Mouse (Mus musculus) hindbrain, embryonic 13.5 days (tissue): ENCODE results near the gene Kalrn. TPM values are rescaled to one million over a fixed set of nuclear protein-coding genes. Genes with fewer than 3 reads are reported as not detected.
"Not testable (repeated sequence)": the region's sequence is repeated elsewhere in the genome, so short reads cannot be mapped to it uniquely, and the experiment has no call there.

Experiments
- ATAC-seq: fragments of 200-750 bp; cut with Nextera tagmentation; 2 replicates; pipeline ENCODE4 v1.8.0; 2017; ENCODE audit warnings: moderate TSS enrichment; ENCODE audit not compliant: low FRiP score
- H3K27ac ChIP-seq: fragments of 300-500 bp; sonication (generic); 2 replicates; pipeline ENCODE4 v1.5.1; 2015; ENCODE audit warnings: inconsistent platforms, mild to moderate bottlenecking, moderate library complexity
- H3K27me3 ChIP-seq: fragments of 300-500 bp; sonication (generic); 2 replicates; pipeline ENCODE4 v1.6.1; 2015; ENCODE audit warnings: mild to moderate bottlenecking, inconsistent platforms
- H3K36me3 ChIP-seq: fragments of 300-500 bp; sonication (generic); 2 replicates; pipeline ENCODE4 v1.6.1; 2015; ENCODE audit warnings: mild to moderate bottlenecking, inconsistent platforms
- H3K4me1 ChIP-seq: fragments of 300-500 bp; sonication (generic); replicated peaks from 2 replicates; pipeline ENCODE4 v1.6.1; 2015; ENCODE audit warnings: inconsistent platforms
- H3K4me2 ChIP-seq: fragments of 300-500 bp; sonication (generic); 2 replicates; pipeline ENCODE4 v1.6.1; 2015; ENCODE audit warnings: inconsistent platforms, mild to moderate bottlenecking, moderate library complexity
- H3K4me3 ChIP-seq: fragments of 300-500 bp; sonication (generic); 2 replicates; pipeline ENCODE4 v1.5.1; 2015; ENCODE audit warnings: mild to moderate bottlenecking, inconsistent platforms
- H3K9ac ChIP-seq: fragments of 300-500 bp; sonication (generic); 2 replicates; pipeline ENCODE4 v1.6.1; 2015; ENCODE audit warnings: mild to moderate bottlenecking, inconsistent platforms
- H3K9me3 ChIP-seq: fragments of 300-500 bp; sonication (generic); 2 replicates; pipeline ENCODE4 v1.6.1; 2016; ENCODE audit warnings: inconsistent platforms
- WGBS: fragments of 180-500 bp; shearing (Covaris S2); methylation state at CpG from one replicate; pipeline ENCODE4 v1.1.7; 2015; 5-methylcytosine and 5-hydroxymethylcytosine counted together
- polyA plus RNA-seq: library from polyadenylated mRNA; unstranded; fragments of >200 nt; fragmentation: Nextera tagmentation; extraction: Ambion mirVana; gene quantifications from 2 replicates; pipeline ENCODE4 v1.2.1, GENCODE M21; 2015

Gene Kalrn
- polyA plus RNA-seq, 1 experiment from 2014 or later = 31.5 TPM

GRCm38 (mm10) chr16:34311577-34311976 lies 261.8 kb downstream of the Kalrn start:
- ATAC-seq = no peak
- Histone ChIP-seq H3K27ac (no peak overlapping the region), H3K9me3 (no peaks in the 10 kb centered on the region), H3K27me3 (peaks cover 7% of the 10 kb centered on the region; the same call in 1 of the 2 replicates), H3K4me1 (peaks cover 18% of the 10 kb centered on the region), H3K9ac (no peak overlapping the region), H3K4me3 (no peak overlapping the region), H3K4me2 (no peak overlapping the region), H3K36me3 (peaks cover 40% of the 10 kb centered on the region)
- 67% methylated on average over 1 of the region's 1 CpGs for WGBS

- no peak for ATAC-seq
- no peaks in the 10 kb centered on the region for H3K9me3 ChIP-seq
- WGBS = 93% methylated on average over 8 of the region's 8 CpGs
- H3K4me2 ChIP-seq = no peak overlapping the region
- no peak overlapping the region for H3K9ac ChIP-seq
- H3K4me1 ChIP-seq = peaks cover 23% of the 10 kb centered on the region
- peaks cover 51% of the 10 kb centered on the region for H3K36me3 ChIP-seq
- H3K27me3 ChIP-seq = peaks cover 7% of the 10 kb centered on the region; the same call in 1 of the 2 replicates
- no peak overlapping the region for H3K27ac ChIP-seq
- H3K4me3 ChIP-seq = no peak overlapping the region
These were observed 263.0 kb downstream of the Kalrn start for GRCm38 (mm10) chr16:34310363-34310762.

- Histone ChIP-seq H3K27ac (no peak overlapping the region), H3K9ac (no peak overlapping the region), H3K9me3 (no peaks in the 10 kb centered on the region), H3K36me3 (peaks cover 57% of the 10 kb centered on the region), H3K4me2 (no peak overlapping the region), H3K27me3 (peaks cover 3% of the 10 kb centered on the region; the same call in 1 of the 2 replicates), H3K4me3 (no peak overlapping the region), H3K4me1 (peaks cover 23% of the 10 kb centered on the region)
- no peak for ATAC-seq
- WGBS = 91% methylated on average over 1 of the region's 1 CpGs
These were observed 265.0 kb downstream of the Kalrn start for GRCm38 (mm10) chr16:34308324-34308723.

- Histone ChIP-seq H3K9me3 (no peaks in the 10 kb centered on the region), H3K4me2 (no peak overlapping the region), H3K27ac (no peak overlapping the region), H3K4me3 (no peak overlapping the region), H3K4me1 (peaks cover 23% of the 10 kb centered on the region), H3K36me3 (peaks cover 57% of the 10 kb centered on the region), H3K9ac (no peak overlapping the region; the same call in 1 of the 2 replicates), H3K27me3 (no peaks in the 10 kb centered on the region)
- 75% methylated on average over 9 of the region's 9 CpGs for WGBS
- no peak for ATAC-seq
These were observed 265.9 kb downstream of the Kalrn start for GRCm38 (mm10) chr16:34307458-34307857.

- Histone ChIP-seq H3K4me3 (no peak overlapping the region), H3K36me3 (peaks cover 57% of the 10 kb centered on the region), H3K4me2 (no peak overlapping the region), H3K9me3 (no peaks in the 10 kb centered on the region), H3K27me3 (no peaks in the 10 kb centered on the region), H3K9ac (no peak overlapping the region), H3K4me1 (peaks cover 15% of the 10 kb centered on the region), H3K27ac (no peak overlapping the region)
- no peak for ATAC-seq
- 44% methylated on average over 4 of the region's 4 CpGs for WGBS
These were observed 267.7 kb downstream of the Kalrn start for GRCm38 (mm10) chr16:34305586-34305985.

- not testable (repeated sequence) for H3K27me3 ChIP-seq, ATAC-seq, H3K4me3 ChIP-seq, H3K4me2 ChIP-seq, H3K9ac ChIP-seq, H3K9me3 ChIP-seq, H3K27ac ChIP-seq
- Histone ChIP-seq H3K36me3 (peaks cover 39% of the 10 kb centered on the region), H3K4me1 (peaks cover 15% of the 10 kb centered on the region)
- WGBS = 81% methylated on average over 4 of the region's 4 CpGs
These were observed 269.5 kb downstream of the Kalrn start for GRCm38 (mm10) chr16:34303818-34304217.

- H3K27me3 ChIP-seq = no peaks in the 10 kb centered on the region
- no peak overlapping the region for H3K4me2 ChIP-seq
- no peaks in the 10 kb centered on the region for H3K9me3 ChIP-seq
- H3K4me3 ChIP-seq = no peak overlapping the region
- no peak for ATAC-seq
- no peak overlapping the region for H3K9ac ChIP-seq
- no peak overlapping the region for H3K27ac ChIP-seq
- peaks cover 30% of the 10 kb centered on the region for H3K36me3 ChIP-seq
- H3K4me1 ChIP-seq = peaks cover 12% of the 10 kb centered on the region
- WGBS = 91% methylated on average over 1 of the region's 1 CpGs
These were observed 270.8 kb downstream of the Kalrn start for GRCm38 (mm10) chr16:34302503-34302902.

GRCm38 (mm10) chr16:34302063-34302462 lies 271.3 kb downstream of the Kalrn start:
- Histone ChIP-seq H3K36me3 (peaks cover 26% of the 10 kb centered on the region), H3K4me3 (no peak overlapping the region), H3K27me3 (no peaks in the 10 kb centered on the region), H3K9me3 (no peaks in the 10 kb centered on the region), H3K9ac (no peak overlapping the region), H3K27ac (no peak overlapping the region), H3K4me1 (peaks cover 10% of the 10 kb centered on the region), H3K4me2 (no peak overlapping the region)
- ATAC-seq = no peak
- WGBS = 93% methylated on average over 1 of the region's 1 CpGs

- Histone ChIP-seq H3K4me3 (no peak overlapping the region), H3K27me3 (no peaks in the 10 kb centered on the region), H3K4me2 (no peak overlapping the region), H3K4me1 (no peaks in the 10 kb centered on the region), H3K36me3 (peaks cover 6% of the 10 kb centered on the region; the same call in 1 of the 2 replicates), H3K9me3 (no peaks in the 10 kb centered on the region), H3K27ac (no peak overlapping the region), H3K9ac (no peak overlapping the region)
- no peak for ATAC-seq
- 75% methylated on average over 2 of the region's 2 CpGs for WGBS
These were observed 274.1 kb downstream of the Kalrn start for GRCm38 (mm10) chr16:34299226-34299625.

- Histone ChIP-seq H3K27ac (no peak overlapping the region), H3K9me3 (no peaks in the 10 kb centered on the region), H3K27me3 (no peaks in the 10 kb centered on the region), H3K36me3 (peaks cover 16% of the 10 kb centered on the region), H3K4me2 (no peak overlapping the region), H3K4me1 (no peaks in the 10 kb centered on the region), H3K4me3 (no peak overlapping the region), H3K9ac (no peak overlapping the region)
- ATAC-seq = no peak
- 79% methylated on average over 5 of the region's 5 CpGs for WGBS
These were observed 275.2 kb downstream of the Kalrn start for GRCm38 (mm10) chr16:34297911-34298682.

GRCm38 (mm10) chr16:34294568-34294967 lies 278.8 kb downstream of the Kalrn start:
- Histone ChIP-seq H3K4me3 (no peak overlapping the region), H3K27me3 (no peaks in the 10 kb centered on the region), H3K27ac (no peak overlapping the region), H3K4me2 (no peak overlapping the region), H3K9me3 (no peaks in the 10 kb centered on the region), H3K4me1 (0 out of 2 replicates have a peak, but pooled peaks cover under 1% of the 10 kb centered on the region), H3K36me3 (peaks cover 26% of the 10 kb centered on the region), H3K9ac (no peak overlapping the region)
- no peak for ATAC-seq
- WGBS = 83% methylated on average over 6 of the region's 6 CpGs

GRCm38 (mm10) chr16:34293675-34294074 lies 279.7 kb downstream of the Kalrn start:
- WGBS = 96% methylated on average over 2 of the region's 2 CpGs
- 0 out of 2 replicates have a peak, but pooled peaks cover 4% of the 10 kb centered on the region for H3K4me1 ChIP-seq
- H3K27me3 ChIP-seq = no peaks in the 10 kb centered on the region
- ATAC-seq = no peak
- H3K4me3 ChIP-seq = no peak overlapping the region
- no peak overlapping the region for H3K9ac ChIP-seq
- no peaks in the 10 kb centered on the region for H3K9me3 ChIP-seq
- no peak overlapping the region for H3K27ac ChIP-seq
- H3K36me3 ChIP-seq = peaks cover 26% of the 10 kb centered on the region
- H3K4me2 ChIP-seq = no peak overlapping the region

- Histone ChIP-seq H3K27ac (no peak overlapping the region), H3K9ac (no peak overlapping the region), H3K4me2 (no peak overlapping the region), H3K4me1 (0 out of 2 replicates have a peak, but pooled peaks cover 4% of the 10 kb centered on the region), H3K36me3 (peaks cover 19% of the 10 kb centered on the region), H3K9me3 (no peaks in the 10 kb centered on the region), H3K27me3 (no peaks in the 10 kb centered on the region), H3K4me3 (no peak overlapping the region)
- WGBS = 57% methylated on average over 7 of the region's 7 CpGs
- ATAC-seq = no peak
These were observed 283.7 kb downstream of the Kalrn start for GRCm38 (mm10) chr16:34289583-34289982.
